Mouse (Mus musculus) embryonic facial prominence, embryonic 14.5 days (tissue): ENCODE measurements at regions not wholly inside any gene's neighbourhood (a gene's known extent, or its start where the extent isn't known, plus 50 kb on each side); places are given as distances from the start of the nearest gene placed in this dataset.

Experiments used
- ATAC-seq: fragments of 200-750 bp; cut with Nextera tagmentation; 2 replicates; pipeline ENCODE4 v1.8.0; 2017; ENCODE audit warnings: low read depth, moderate number of reproducible peaks, moderate TSS enrichment
- DNase-seq: peaks from one replicate; pipeline ENCODE4 v3.0.0-alpha.2; 2015; ENCODE audit warnings: low spot score
- H3K27ac ChIP-seq: fragments of 300-500 bp; sonication (generic); replicated peaks from 2 replicates; pipeline ENCODE4 v1.5.1; 2014; ENCODE audit warnings: low read depth, mild to moderate bottlenecking, low read length, moderate library complexity
- H3K27me3 ChIP-seq: fragments of 300-500 bp; sonication (generic); replicated peaks from 2 replicates; pipeline ENCODE4 v1.6.1; 2014; ENCODE audit warnings: low read length; ENCODE audit not compliant: control insufficient read depth, insufficient read depth
- H3K36me3 ChIP-seq: fragments of 300-500 bp; sonication (generic); 2 replicates; pipeline ENCODE4 v1.6.1; 2014; ENCODE audit warnings: low read length, mixed read lengths; ENCODE audit not compliant: control insufficient read depth, insufficient read depth
- H3K4me1 ChIP-seq: fragments of 300-500 bp; sonication (generic); 2 replicates; pipeline ENCODE4 v1.6.1; 2014; ENCODE audit warnings: antibody characterized with exemption, low read length; ENCODE audit not compliant: control insufficient read depth, insufficient read depth
- H3K4me2 ChIP-seq: fragments of 300-500 bp; sonication (generic); 2 replicates; pipeline ENCODE4 v1.6.1; 2014; ENCODE audit warnings: low read depth, mild to moderate bottlenecking, low read length, moderate library complexity, mixed read lengths
- H3K4me3 ChIP-seq: fragments of 300-500 bp; sonication (generic); 2 replicates; pipeline ENCODE4 v1.5.1; 2014; ENCODE audit warnings: low read depth, mild to moderate bottlenecking, low read length
- H3K9ac ChIP-seq: fragments of 300-500 bp; sonication (generic); 2 replicates; pipeline ENCODE4 v1.6.1; 2014; ENCODE audit warnings: low read depth, mild to moderate bottlenecking, low read length, moderate library complexity, mixed read lengths
- H3K9me3 ChIP-seq: fragments of 300-500 bp; sonication (generic); 2 replicates; pipeline ENCODE4 v1.6.1; 2016; ENCODE audit warnings: low read length; ENCODE audit not compliant: control insufficient read depth
- WGBS: fragments of 180-500 bp; shearing (Covaris S2); extraction: QIAGEN DNeasy Blood & Tissue Kit; methylation state at CpG from one replicate; pipeline ENCODE4 v1.1.7; 2014; 5-methylcytosine and 5-hydroxymethylcytosine counted together

- H3K27ac ChIP-seq: no peak overlapping the region
- H3K4me2 ChIP-seq: no peak overlapping the region
Measured at GRCm38 (mm10) chr1:80023518-80024095, 162.6 kb upstream of the Serpine2 start.

GRCm38 (mm10) chr1:80021866-80022265, 160.9 kb upstream of the Serpine2 start:
- H3K4me1 ChIP-seq: peaks cover 8% of the 10 kb centered on the region; the same call in 1 of the 2 replicates
- no peak overlapping the region for H3K27ac ChIP-seq
- no peak overlapping the region for H3K9ac ChIP-seq
- DNase-seq (no peak), ATAC-seq (no peak)
- no peak overlapping the region for H3K4me3 ChIP-seq
- no peaks in the 10 kb centered on the region for H3K27me3 ChIP-seq
- H3K9me3 ChIP-seq: no peaks in the 10 kb centered on the region
- 52% methylated on average over 3 of the region's 3 CpGs for WGBS
- H3K4me2 ChIP-seq: no peak overlapping the region
- no peaks in the 10 kb centered on the region for H3K36me3 ChIP-seq

More at GRCm38 (mm10) chr1:80023518-80024095, 162.6 kb upstream of the Serpine2 start:
- ATAC-seq (no peak), DNase-seq (no peak)
- 56% methylated on average over 6 of the region's 6 CpGs for WGBS
- Histone ChIP-seq H3K36me3 (no peaks in the 10 kb centered on the region), H3K4me3 (no peak overlapping the region), H3K9me3 (no peaks in the 10 kb centered on the region), H3K4me1 (peaks cover 8% of the 10 kb centered on the region; the same call in 1 of the 2 replicates), H3K27me3 (no peaks in the 10 kb centered on the region), H3K9ac (no peak overlapping the region)

- ATAC-seq: peak; percentile 83
- peak; percentile 89 for DNase-seq
- H3K4me3 ChIP-seq: no peak overlapping the region
- no peaks in the 10 kb centered on the region for H3K36me3 ChIP-seq
- peaks cover 17% of the 10 kb centered on the region for H3K4me1 ChIP-seq
- H3K9me3 ChIP-seq: no peaks in the 10 kb centered on the region
- no peak overlapping the region; the same call in 1 of the 2 replicates for H3K27ac ChIP-seq
- no peak overlapping the region for H3K4me2 ChIP-seq
- H3K27me3 ChIP-seq: no peaks in the 10 kb centered on the region
- 52% methylated on average over 11 of the region's 11 CpGs for WGBS
- H3K9ac ChIP-seq: no peak overlapping the region
Measured at GRCm38 (mm10) chr1:80018391-80019065, 157.5 kb upstream of the Serpine2 start.

DNA sequence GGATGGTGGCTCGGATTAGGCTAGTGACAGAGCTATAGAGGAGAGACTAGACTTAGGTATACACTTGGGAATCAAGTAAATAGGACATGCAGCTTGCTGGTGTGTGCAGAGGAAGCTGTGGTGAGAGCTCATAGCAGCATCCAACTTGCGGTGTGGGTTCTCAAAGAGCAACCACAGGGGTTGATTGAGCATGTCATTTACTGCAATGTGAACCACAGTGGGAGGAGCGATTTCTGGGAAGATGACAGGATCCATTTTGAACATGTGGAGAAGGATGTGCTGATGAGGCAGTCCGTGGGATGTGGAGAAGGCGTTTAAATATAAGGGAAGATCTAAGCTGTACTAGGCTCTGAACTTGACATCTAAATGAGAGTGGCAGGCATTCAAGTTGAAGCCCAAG, 154.5 kb upstream of the Serpine2 start:
- ATAC-seq (no peak), DNase-seq (peak; percentile 79)
- Histone ChIP-seq H3K27ac (peak overlapping the region; percentile 50; the same call in 1 of the 2 replicates), H3K4me3 (no peak overlapping the region), H3K36me3 (no peaks in the 10 kb centered on the region), H3K4me1 (peaks cover 17% of the 10 kb centered on the region), H3K9me3 (no peaks in the 10 kb centered on the region), H3K27me3 (no peaks in the 10 kb centered on the region), H3K9ac (no peak overlapping the region), H3K4me2 (no peak overlapping the region)
- WGBS: 75% methylated on average over 5 of the region's 5 CpGs

DNA sequence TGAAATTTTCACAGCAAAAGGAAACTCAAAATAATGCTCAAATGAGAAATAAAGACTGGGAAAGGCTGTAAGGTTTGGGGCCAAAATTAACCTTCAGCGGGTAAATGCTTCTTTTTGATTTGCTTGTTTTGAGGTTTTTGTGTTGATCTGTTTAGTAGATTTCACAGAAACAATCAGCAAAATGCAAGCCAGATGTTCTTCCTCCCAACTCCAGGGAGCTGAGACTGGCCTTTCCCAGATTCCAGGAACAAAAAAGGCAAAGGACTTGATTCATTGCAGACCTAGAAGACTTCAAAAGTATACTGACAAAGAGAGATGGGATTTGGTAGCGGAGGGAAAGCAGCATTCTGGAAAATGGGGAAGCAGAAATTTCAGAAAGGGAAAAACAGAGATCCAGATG, 153.6 kb upstream of the Serpine2 start:
- 0 out of 2 replicates have a peak, but pooled peaks have one; percentile 49 for ATAC-seq
- 45% methylated on average over 2 of the region's 2 CpGs for WGBS
- no peaks in the 10 kb centered on the region for H3K9me3 ChIP-seq
- no peak overlapping the region for H3K9ac ChIP-seq
- H3K4me3 ChIP-seq: no peak overlapping the region
- H3K36me3 ChIP-seq: no peaks in the 10 kb centered on the region
- no peaks in the 10 kb centered on the region for H3K27me3 ChIP-seq
- H3K4me1 ChIP-seq: peaks cover 17% of the 10 kb centered on the region
- no peak overlapping the region for H3K4me2 ChIP-seq
- peak; percentile 90 for DNase-seq
- peak overlapping the region; percentile 69; the same call in 1 of the 2 replicates for H3K27ac ChIP-seq

DNA sequence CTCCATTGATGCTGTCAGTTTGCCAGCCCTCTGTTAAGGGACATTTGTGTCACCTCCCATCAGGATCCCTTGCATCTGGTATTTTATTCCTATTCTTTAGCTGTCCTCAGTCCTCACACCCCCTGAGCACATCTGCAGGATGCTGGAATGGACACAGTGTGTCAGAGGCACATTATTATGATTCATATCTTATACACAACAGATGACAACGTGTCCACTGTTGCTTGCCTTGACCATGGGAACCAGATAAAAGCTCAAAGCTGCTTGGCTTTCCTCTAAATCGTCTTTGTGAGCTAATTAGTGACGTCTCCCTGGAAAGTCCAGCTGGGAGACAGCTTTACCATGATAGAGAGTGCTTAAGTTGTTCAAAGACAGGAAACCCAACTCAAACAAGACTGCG, 149.7 kb upstream of the Serpine2 start:
- no peaks in the 10 kb centered on the region for H3K27me3 ChIP-seq

GRCm38 (mm10) chr1:79999081-79999480, 138.1 kb upstream of the Serpine2 start:
- Histone ChIP-seq H3K4me2 (no peak overlapping the region), H3K36me3 (no peaks in the 10 kb centered on the region), H3K9ac (no peak overlapping the region), H3K4me1 (peaks cover 11% of the 10 kb centered on the region), H3K27ac (no peak overlapping the region), H3K4me3 (no peak overlapping the region), H3K27me3 (no peaks in the 10 kb centered on the region), H3K9me3 (no peaks in the 10 kb centered on the region)
- DNase-seq (peak; percentile 41), ATAC-seq (no peak)
- WGBS: 63% methylated on average over 11 of the region's 11 CpGs

More for the DNA sequence above, 149.7 kb upstream of the Serpine2 start:
- WGBS: 35% methylated on average over 4 of the region's 4 CpGs
- Histone ChIP-seq H3K36me3 (no peaks in the 10 kb centered on the region), H3K9me3 (no peaks in the 10 kb centered on the region), H3K4me2 (no peak overlapping the region), H3K27ac (no peak overlapping the region), H3K4me3 (no peak overlapping the region), H3K9ac (no peak overlapping the region), H3K4me1 (peaks cover 10% of the 10 kb centered on the region; the same call in 1 of the 2 replicates)
- ATAC-seq (no peak), DNase-seq (no peak)

DNA sequence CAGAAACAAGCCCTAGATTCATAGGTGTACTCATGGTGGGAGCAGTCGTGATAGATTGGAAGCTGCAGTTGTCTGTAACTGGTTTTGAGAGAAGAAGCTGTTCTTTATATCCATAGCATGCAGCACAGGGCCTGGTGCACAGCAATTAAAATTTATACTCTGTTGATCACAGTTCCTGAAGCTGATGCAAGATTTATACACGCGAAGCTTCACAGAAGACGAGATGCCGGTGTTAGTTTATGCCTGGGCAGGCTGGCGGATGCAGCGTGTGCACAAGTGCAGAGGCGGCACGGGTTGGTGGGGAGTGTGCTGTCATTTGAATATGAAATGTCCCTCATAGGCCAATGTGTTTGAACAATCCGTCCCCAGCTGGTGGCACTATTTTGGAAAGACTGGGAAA, 136.9 kb upstream of the Serpine2 start:
- H3K27ac ChIP-seq: no peak overlapping the region
- H3K36me3 ChIP-seq: no peaks in the 10 kb centered on the region
- H3K4me3 ChIP-seq: no peak overlapping the region
- no peaks in the 10 kb centered on the region for H3K27me3 ChIP-seq
- H3K9me3 ChIP-seq: no peaks in the 10 kb centered on the region
- H3K4me1 ChIP-seq: peaks cover 11% of the 10 kb centered on the region
- 90% methylated on average over 10 of the region's 10 CpGs for WGBS
- ATAC-seq (no peak), DNase-seq (no peak)
- H3K9ac ChIP-seq: no peak overlapping the region
- H3K4me2 ChIP-seq: no peak overlapping the region

GRCm38 (mm10) chr1:79997456-79997855, 136.5 kb upstream of the Serpine2 start:
- Histone ChIP-seq H3K36me3 (no peaks in the 10 kb centered on the region), H3K27me3 (no peaks in the 10 kb centered on the region), H3K9ac (no peak overlapping the region), H3K9me3 (no peaks in the 10 kb centered on the region), H3K4me2 (no peak overlapping the region), H3K4me1 (peaks cover 11% of the 10 kb centered on the region), H3K4me3 (no peak overlapping the region), H3K27ac (no peak overlapping the region)
- ATAC-seq (no peak), DNase-seq (no peak)
- WGBS: 87% methylated on average over 6 of the region's 6 CpGs
